Mouse (Mus musculus): ENCODE data around the gene Cldnd1. TPM values are rescaled to one million over a fixed set of nuclear protein-coding genes. Genes with fewer than 3 reads are reported as not detected.

The Cldnd1 gene
- polyA plus RNA-seq, 1 experiment from 2014 or later: 80.4 TPM

GRCm38 (mm10) chr16:58697261-58697660 is 30.4 kb upstream of the Cldnd1 start:
- 96% methylated on average over 1 of the region's 1 CpGs for WGBS
- Histone ChIP-seq H3K27ac (ENCODE audit: low read length) (no peak overlapping the region), H3K9me3 (ENCODE audit: low read length) (no peaks in the 10 kb centered on the region), H3K4me3 (ENCODE audit: low read depth, low read length) (no peak overlapping the region), H3K4me1 (ENCODE audit: insufficient read depth, low read depth, low read length) (no peaks in the 10 kb centered on the region), H3K36me3 (ENCODE audit: insufficient read depth, low read length) (no peaks in the 10 kb centered on the region), H3K9ac (replicated peaks; ENCODE audit: low read depth) (no peak overlapping the region), H3K4me2 (replicated peaks; ENCODE audit: low read depth, low read length) (no peak overlapping the region), H3K27me3 (replicated peaks; ENCODE audit: insufficient read depth, low read length) (no peaks in the 10 kb centered on the region)
- ATAC-seq: no peak
- TF ChIP-seq EP300 (IDR thresholded peaks at IDR 0.05): no peak
- no peak for TF ChIP-seq CTCF (IDR thresholded peaks at IDR 0.05)
- DNase-seq (ENCODE audit: low spot score): no peak

GRCm38 (mm10) chr16:58700174-58700573 is 27.5 kb upstream of the Cldnd1 start:
- 76% methylated on average over 6 of the region's 6 CpGs for WGBS
- ATAC-seq (no peak), DNase-seq (ENCODE audit: low spot score) (no peak)
- Histone ChIP-seq H3K9ac (replicated peaks; ENCODE audit: low read depth) (no peak overlapping the region), H3K9me3 (ENCODE audit: low read length) (no peaks in the 10 kb centered on the region), H3K4me1 (ENCODE audit: insufficient read depth, low read depth, low read length) (no peaks in the 10 kb centered on the region), H3K27me3 (replicated peaks; ENCODE audit: insufficient read depth, low read length) (no peaks in the 10 kb centered on the region), H3K4me3 (ENCODE audit: low read depth, low read length) (no peak overlapping the region), H3K4me2 (replicated peaks; ENCODE audit: low read depth, low read length) (no peak overlapping the region), H3K36me3 (ENCODE audit: insufficient read depth, low read length) (no peaks in the 10 kb centered on the region), H3K27ac (ENCODE audit: low read length) (no peak overlapping the region)
- no peak for TF ChIP-seq CTCF (IDR thresholded peaks at IDR 0.05)
- TF ChIP-seq EP300 (IDR thresholded peaks at IDR 0.05): no peak

GRCm38 (mm10) chr16:58700816-58701424 is 26.8 kb upstream of the Cldnd1 start:
- no peak for TF ChIP-seq EP300 (IDR thresholded peaks at IDR 0.05)
- TF ChIP-seq CTCF (IDR thresholded peaks at IDR 0.05): no peak
- H3K9ac ChIP-seq (replicated peaks; ENCODE audit: low read depth): no peak overlapping the region
- ATAC-seq: no peak
- no peaks in the 10 kb centered on the region for H3K36me3 ChIP-seq (ENCODE audit: insufficient read depth, low read length)
- H3K9me3 ChIP-seq (ENCODE audit: low read length): no peaks in the 10 kb centered on the region
- no peak overlapping the region for H3K4me2 ChIP-seq (replicated peaks; ENCODE audit: low read depth, low read length)
- no peak overlapping the region for H3K27ac ChIP-seq (ENCODE audit: low read length)
- WGBS: 82% methylated on average over 12 of the region's 12 CpGs
- H3K4me3 ChIP-seq (ENCODE audit: low read depth, low read length): no peak overlapping the region
- H3K4me1 ChIP-seq (ENCODE audit: insufficient read depth, low read depth, low read length): no peaks in the 10 kb centered on the region
- DNase-seq (ENCODE audit: low spot score): no peak
- H3K27me3 ChIP-seq (replicated peaks; ENCODE audit: insufficient read depth, low read length): no peaks in the 10 kb centered on the region

DNA sequence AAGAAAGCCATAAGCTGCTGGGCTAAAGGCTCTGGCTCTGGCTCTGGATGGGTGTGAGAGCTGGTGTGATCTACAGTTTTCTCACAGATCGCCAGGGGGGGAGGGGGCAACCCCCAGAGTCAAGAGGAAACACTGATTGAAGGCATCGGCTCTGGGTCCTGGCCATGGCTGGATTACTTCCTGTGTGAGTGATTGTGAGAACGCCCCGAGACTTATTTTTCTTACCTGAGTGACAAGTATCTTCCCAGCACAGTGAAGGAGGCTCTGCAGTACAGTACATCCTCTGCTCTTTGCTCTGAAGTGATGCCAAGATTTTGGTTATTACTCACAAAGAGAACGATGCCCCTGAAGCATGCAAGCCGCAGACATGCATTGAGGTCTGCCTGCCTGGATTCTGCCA is 25.9 kb upstream of the Cldnd1 start:
- no peaks in the 10 kb centered on the region for H3K27me3 ChIP-seq (replicated peaks; ENCODE audit: insufficient read depth, low read length)
- H3K4me1 ChIP-seq (ENCODE audit: insufficient read depth, low read depth, low read length): no peaks in the 10 kb centered on the region
- H3K4me2 ChIP-seq (replicated peaks; ENCODE audit: low read depth, low read length): no peak overlapping the region
- no peak for ATAC-seq
- H3K9me3 ChIP-seq (ENCODE audit: low read length): no peaks in the 10 kb centered on the region
- no peak overlapping the region for H3K27ac ChIP-seq (ENCODE audit: low read length)
- no peaks in the 10 kb centered on the region for H3K36me3 ChIP-seq (ENCODE audit: insufficient read depth, low read length)
- H3K9ac ChIP-seq (replicated peaks; ENCODE audit: low read depth): no peak overlapping the region
- WGBS: 26% methylated on average over 6 of the region's 6 CpGs
- no peak for DNase-seq (ENCODE audit: low spot score)
- H3K4me3 ChIP-seq (ENCODE audit: low read depth, low read length): no peak overlapping the region
- TF ChIP-seq EP300 (IDR thresholded peaks at IDR 0.05): no peak
- TF ChIP-seq CTCF (IDR thresholded peaks at IDR 0.05): no peak

- WGBS: 62% methylated on average over 10 of the region's 10 CpGs
- Histone ChIP-seq H3K27me3 (replicated peaks; ENCODE audit: insufficient read depth, low read length) (no peaks in the 10 kb centered on the region), H3K9ac (replicated peaks; ENCODE audit: low read depth) (no peak overlapping the region), H3K4me2 (replicated peaks; ENCODE audit: low read depth, low read length) (no peak overlapping the region), H3K27ac (ENCODE audit: low read length) (no peak overlapping the region), H3K36me3 (ENCODE audit: insufficient read depth, low read length) (no peaks in the 10 kb centered on the region), H3K4me1 (ENCODE audit: insufficient read depth, low read depth, low read length) (no peaks in the 10 kb centered on the region), H3K4me3 (ENCODE audit: low read depth, low read length) (no peak overlapping the region), H3K9me3 (ENCODE audit: low read length) (no peaks in the 10 kb centered on the region)
- ATAC-seq (no peak), DNase-seq (ENCODE audit: low spot score) (no peak)
- TF ChIP-seq CTCF (IDR thresholded peaks at IDR 0.05): no peak
- TF ChIP-seq EP300 (IDR thresholded peaks at IDR 0.05): no peak
Observed at GRCm38 (mm10) chr16:58702329-58702932, 25.3 kb upstream of the Cldnd1 start.

- TF ChIP-seq CTCF (IDR thresholded peaks at IDR 0.05) (no peak), EP300 (IDR thresholded peaks at IDR 0.05) (peak; percentile 73)
- no peaks in the 10 kb centered on the region for H3K27me3 ChIP-seq (replicated peaks; ENCODE audit: insufficient read depth, low read length)
- no peaks in the 10 kb centered on the region for H3K4me1 ChIP-seq (ENCODE audit: insufficient read depth, low read depth, low read length)
- H3K4me2 ChIP-seq (replicated peaks; ENCODE audit: low read depth, low read length): 0 out of 2 replicates have a peak overlapping the region, but pooled peaks have one; percentile 0
- WGBS: 9% methylated on average over 10 of the region's 10 CpGs
- no peaks in the 10 kb centered on the region for H3K9me3 ChIP-seq (ENCODE audit: low read length)
- ATAC-seq (peak; percentile 75), DNase-seq (ENCODE audit: low spot score) (peak; percentile 42)
- H3K36me3 ChIP-seq (ENCODE audit: insufficient read depth, low read length): no peaks in the 10 kb centered on the region
- no peak overlapping the region for H3K27ac ChIP-seq (ENCODE audit: low read length)
- no peak overlapping the region for H3K9ac ChIP-seq (replicated peaks; ENCODE audit: low read depth)
- H3K4me3 ChIP-seq (ENCODE audit: low read depth, low read length): no peak overlapping the region
Observed at GRCm38 (mm10) chr16:58703382-58704124, 24.2 kb upstream of the Cldnd1 start.
